Mouse (Mus musculus): ENCODE results near the gene Adamts14.

DNA sequence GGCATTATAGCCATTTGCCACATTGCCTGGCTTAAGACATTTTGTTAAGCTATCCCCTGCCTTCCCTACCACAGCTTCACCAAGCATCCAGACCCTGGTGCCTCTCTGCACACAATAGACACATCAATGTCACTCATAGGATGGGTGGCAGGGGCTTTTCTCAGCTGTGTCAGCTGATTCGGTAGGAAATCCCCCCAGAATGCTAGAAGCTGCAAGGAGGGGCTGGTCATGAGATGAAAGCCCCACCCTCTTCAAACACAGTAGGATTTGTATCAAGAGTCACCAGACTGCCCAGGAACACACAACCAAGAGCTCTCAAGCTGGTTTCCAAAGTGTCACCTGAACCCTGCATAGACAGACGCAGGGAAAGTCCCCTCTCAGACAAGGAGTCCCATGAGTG, 104.8 kb downstream of the Adamts14 start:
- no peak for TF ChIP-seq CTCF (IDR thresholded peaks at IDR 0.05; ENCODE audit: control insufficient read depth, insufficient read depth, insufficient replicate concordance, low read depth, low read length)
- TF ChIP-seq POLR2A (IDR thresholded peaks at IDR 0.05; ENCODE audit: control insufficient read depth, low read depth, low read length), result no peak

All from testis, adult 2 months (tissue).